Mouse (Mus musculus): ENCODE measurements at regions not wholly inside any gene's neighbourhood (a gene's known extent, or its start where the extent isn't known, plus 50 kb on each side); places are given as distances from the start of the nearest gene placed in this dataset.

DNA sequence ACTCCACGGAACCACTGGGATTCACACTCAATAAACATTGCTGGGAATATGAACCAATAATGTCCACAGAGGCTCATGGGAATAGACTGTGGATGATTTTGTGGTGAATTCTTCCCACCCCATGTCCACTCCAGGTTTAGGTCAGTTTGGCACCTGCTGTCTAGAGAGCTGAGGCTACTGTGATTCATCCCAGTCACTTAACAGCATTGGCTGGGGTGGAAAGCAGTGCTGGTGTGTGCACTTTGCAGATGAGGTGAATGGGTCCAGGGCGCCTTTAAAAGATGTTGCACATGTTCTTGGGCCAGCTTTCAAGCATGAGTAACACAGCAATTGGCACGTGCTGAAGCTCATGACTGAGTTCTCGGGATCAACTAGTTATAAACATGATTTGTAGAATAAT, 176.7 kb downstream of the Fndc1 start:
- Histone ChIP-seq H3K27ac (ENCODE audit: control insufficient read depth, low read depth, low read length) (no peak overlapping the region), H3K36me3 (ENCODE audit: control insufficient read depth in 1 of 2, insufficient read depth in 2 of 2, low read length in 2 of 2) (no peaks in the 10 kb centered on the region), H3K4me1 (ENCODE audit: control insufficient read depth in 1 of 2, insufficient read depth in 2 of 2, low read length in 2 of 2) (no peaks in the 10 kb centered on the region), H3K79me2 (ENCODE audit: control insufficient read depth, insufficient read depth, low read length, poor library complexity) (no peaks in the 10 kb centered on the region), H3K4me3 (ENCODE audit: control insufficient read depth in 1 of 2, insufficient read depth in 1 of 2, low read depth in 2 of 2, low read length in 2 of 2) (no peak overlapping the region), H3K9me3 (replicated peaks; ENCODE audit: insufficient read depth, low read length) (no peaks in the 10 kb centered on the region), H3K27me3 (ENCODE audit: control insufficient read depth in 1 of 2, insufficient read depth in 2 of 2, low read length in 2 of 2) (no peaks in the 10 kb centered on the region), H3K9ac (ENCODE audit: control insufficient read depth, low read depth, low read length, poor library complexity, severe bottlenecking) (no peak overlapping the region)
- no peak for DNase-seq (ENCODE audit: low read depth, low spot score)
- TF ChIP-seq GATA1 (IDR thresholded peaks at IDR 0.05; ENCODE audit: low read depth, low read length) (no peak), ZMIZ1 (IDR thresholded peaks at IDR 0.05; ENCODE audit: low read depth, low read length) (no peak), ZNF384 (IDR thresholded peaks at IDR 0.05; ENCODE audit: low read depth, low read length) (no peak)

DNA sequence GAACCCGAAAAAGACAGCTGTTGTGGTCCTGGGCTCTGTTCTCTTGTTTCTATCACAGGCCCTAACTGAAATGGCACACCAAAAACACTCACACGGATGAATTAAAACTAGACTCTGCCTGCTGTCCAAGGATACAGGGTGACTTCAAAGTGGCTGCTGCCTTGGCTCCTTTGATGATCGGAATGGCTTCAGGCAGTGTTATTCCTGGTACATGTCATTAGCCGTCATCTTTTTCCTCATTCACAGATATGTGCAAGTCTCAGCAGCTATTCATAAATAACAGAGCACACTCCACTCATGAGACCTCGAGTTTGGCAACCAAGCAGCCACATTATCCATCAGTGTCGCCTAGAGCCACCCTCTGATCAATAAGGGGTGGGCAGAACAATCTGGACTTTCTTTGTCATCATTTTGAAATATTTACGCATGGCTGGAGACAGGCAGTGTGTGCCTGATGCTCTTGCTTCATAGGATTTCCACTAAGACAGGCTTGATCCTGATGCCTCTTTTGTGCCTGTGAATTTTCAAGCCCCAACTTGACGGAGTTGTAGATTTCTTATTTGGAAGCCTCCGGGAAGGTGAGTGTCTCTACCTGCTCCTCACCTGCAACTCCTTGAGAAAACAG, 182.1 kb downstream of the Fndc1 start:
- Histone ChIP-seq H3K79me2 (ENCODE audit: control insufficient read depth, insufficient read depth, low read length, poor library complexity) (no peaks in the 10 kb centered on the region), H3K27ac (ENCODE audit: control insufficient read depth, low read depth, low read length) (no peak overlapping the region), H3K36me3 (ENCODE audit: control insufficient read depth in 1 of 2, insufficient read depth in 2 of 2, low read length in 2 of 2) (no peaks in the 10 kb centered on the region)

DNA sequence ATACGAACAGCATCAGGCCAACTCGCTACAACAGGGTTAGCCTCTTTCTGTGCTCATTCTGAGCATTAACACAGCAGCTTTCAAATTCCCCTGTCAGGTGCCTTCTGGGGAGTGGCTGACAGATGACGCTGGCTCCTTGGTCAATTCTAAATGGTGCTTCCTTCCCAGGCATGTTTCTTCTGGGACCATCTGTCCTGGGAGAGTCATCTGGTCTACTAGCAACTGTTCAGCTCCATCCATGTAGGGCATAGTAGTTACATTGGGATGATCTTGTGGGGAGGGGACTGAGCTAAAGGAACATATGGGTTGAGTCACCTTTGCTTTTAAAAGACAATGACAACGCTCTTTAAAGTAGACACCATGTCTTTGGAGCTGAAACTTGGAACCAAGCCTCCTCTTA, 183.5 kb downstream of the Fndc1 start:
- Histone ChIP-seq H3K9ac (ENCODE audit: control insufficient read depth, low read depth, low read length, poor library complexity, severe bottlenecking) (no peak overlapping the region), H3K27ac (ENCODE audit: control insufficient read depth, low read depth, low read length) (no peak overlapping the region), H3K4me1 (ENCODE audit: control insufficient read depth in 1 of 2, insufficient read depth in 2 of 2, low read length in 2 of 2) (no peaks in the 10 kb centered on the region), H3K27me3 (ENCODE audit: control insufficient read depth in 1 of 2, insufficient read depth in 2 of 2, low read length in 2 of 2) (no peaks in the 10 kb centered on the region), H3K9me3 (replicated peaks; ENCODE audit: insufficient read depth, low read length) (no peaks in the 10 kb centered on the region), H3K79me2 (ENCODE audit: control insufficient read depth, insufficient read depth, low read length, poor library complexity) (no peaks in the 10 kb centered on the region), H3K4me3 (ENCODE audit: control insufficient read depth in 1 of 2, insufficient read depth in 1 of 2, low read depth in 2 of 2, low read length in 2 of 2) (no peak overlapping the region), H3K36me3 (ENCODE audit: control insufficient read depth in 1 of 2, insufficient read depth in 2 of 2, low read length in 2 of 2) (no peaks in the 10 kb centered on the region)
- TF ChIP-seq MXI1 (IDR thresholded peaks at IDR 0.05; ENCODE audit: low read depth, low read length) = no peak
- TF ChIP-seq NRF1 (IDR thresholded peaks at IDR 0.05; ENCODE audit: insufficient read depth, low read depth, low read length, poor library complexity, severe bottlenecking) = no peak
- TF ChIP-seq TBP (IDR thresholded peaks at IDR 0.05; ENCODE audit: low read depth, low read length) = no peak
- no peak for TF ChIP-seq NELFE (IDR thresholded peaks at IDR 0.05; ENCODE audit: low read depth, low read length)
- TF ChIP-seq MYB (IDR thresholded peaks at IDR 0.05; ENCODE audit: low read depth, low read length) = no peak
- TF ChIP-seq ETS1 (IDR thresholded peaks at IDR 0.05; ENCODE audit: low read depth, low read length) = no peak
- no peak for TF ChIP-seq ZNF384 (IDR thresholded peaks at IDR 0.05; ENCODE audit: low read depth, low read length)
- TF ChIP-seq CHD2 (IDR thresholded peaks at IDR 0.05; ENCODE audit: low read length) = no peak
- TF ChIP-seq ZC3H11A (IDR thresholded peaks at IDR 0.05; ENCODE audit: low read depth, low read length) = no peak
- TF ChIP-seq POLR2AphosphoS5 (IDR thresholded peaks at IDR 0.05; ENCODE audit: borderline replicate concordance, low read depth, low read length) = no peak
- TF ChIP-seq CHD1 (IDR thresholded peaks at IDR 0.05; ENCODE audit: low read depth, low read length) = no peak
- TF ChIP-seq USF2 (IDR thresholded peaks at IDR 0.05; ENCODE audit: borderline replicate concordance in 1 of 2, insufficient read depth in 1 of 2, low read depth in 1 of 2, low read length in 2 of 2) = no peak
- TF ChIP-seq POLR2A (IDR thresholded peaks at IDR 0.05; ENCODE audit: control insufficient read depth in 1 of 2, insufficient read depth in 1 of 2, low read depth in 1 of 2, low read length in 2 of 2, poor library complexity in 1 of 2) = no peak
- no peak for TF ChIP-seq HCFC1 (IDR thresholded peaks at IDR 0.05; ENCODE audit: low read depth, low read length)
- TF ChIP-seq POLR2AphosphoS2 (IDR thresholded peaks at IDR 0.05; ENCODE audit: low read length) = no peak
- DNase-seq (ENCODE audit: low read depth, low spot score) = no peak

More for the DNA sequence above, 182.1 kb downstream of the Fndc1 start:
- H3K9me3 ChIP-seq (replicated peaks; ENCODE audit: insufficient read depth, low read length) = no peaks in the 10 kb centered on the region
- no peak overlapping the region for H3K4me3 ChIP-seq (ENCODE audit: control insufficient read depth in 1 of 2, insufficient read depth in 1 of 2, low read depth in 2 of 2, low read length in 2 of 2)
- no peak for TF ChIP-seq KAT2A (conservative IDR thresholded peaks at IDR 0.05; ENCODE audit: low read depth, low read length)
- no peak for TF ChIP-seq ETS1 (IDR thresholded peaks at IDR 0.05; ENCODE audit: low read depth, low read length)
- TF ChIP-seq UBTF (IDR thresholded peaks at IDR 0.05; ENCODE audit: borderline replicate concordance, insufficient read depth, low read depth, low read length) = no peak
- no peak for TF ChIP-seq E2F4 (IDR thresholded peaks at IDR 0.05; ENCODE audit: borderline replicate concordance, low read depth, low read length)
- TF ChIP-seq POLR2A (IDR thresholded peaks at IDR 0.05; ENCODE audit: control insufficient read depth in 1 of 2, insufficient read depth in 1 of 2, low read depth in 1 of 2, low read length in 2 of 2, poor library complexity in 1 of 2) = no peak
- TF ChIP-seq MYB (IDR thresholded peaks at IDR 0.05; ENCODE audit: low read depth, low read length) = no peak
- TF ChIP-seq BHLHE40 (IDR thresholded peaks at IDR 0.05; ENCODE audit: borderline replicate concordance, low read depth, low read length) = no peak
- no peak for TF ChIP-seq MAX (IDR thresholded peaks at IDR 0.05; ENCODE audit: low read length)
- TF ChIP-seq MEF2A (IDR thresholded peaks at IDR 0.05; ENCODE audit: extremely low read depth, insufficient replicate concordance, low read depth, low read length, poor library complexity, severe bottlenecking) = no peak
- TF ChIP-seq NRF1 (IDR thresholded peaks at IDR 0.05; ENCODE audit: insufficient read depth, low read depth, low read length, poor library complexity, severe bottlenecking) = no peak
- no peak for TF ChIP-seq MXI1 (IDR thresholded peaks at IDR 0.05; ENCODE audit: low read depth, low read length)
- no peak for TF ChIP-seq ELF1 (IDR thresholded peaks at IDR 0.05; ENCODE audit: low read depth, low read length)
- TF ChIP-seq RCOR1 (IDR thresholded peaks at IDR 0.05; ENCODE audit: low read depth, low read length) = no peak
- TF ChIP-seq GATA1 (IDR thresholded peaks at IDR 0.05; ENCODE audit: low read depth, low read length) = no peak
- TF ChIP-seq USF2 (IDR thresholded peaks at IDR 0.05; ENCODE audit: borderline replicate concordance in 1 of 2, insufficient read depth in 1 of 2, low read depth in 1 of 2, low read length in 2 of 2) = no peak
- TF ChIP-seq CTCF (IDR thresholded peaks at IDR 0.05 in 2 of 3, conservative IDR thresholded peaks at IDR 0.05 in 1 of 3; ENCODE audit: control insufficient read depth in 1 of 3, insufficient read depth in 1 of 3, low read depth in 2 of 3, low read length in 3 of 3, poor library complexity in 1 of 3, severe bottlenecking in 1 of 3) = no peak
- TF ChIP-seq RAD21 (IDR thresholded peaks at IDR 0.05; ENCODE audit: low read depth, low read length) = no peak
- TF ChIP-seq NELFE (IDR thresholded peaks at IDR 0.05; ENCODE audit: low read depth, low read length) = no peak
- no peak for TF ChIP-seq EP300 (IDR thresholded peaks at IDR 0.05; ENCODE audit: low read depth in 1 of 2, low read length in 2 of 2)
- H3K27me3 ChIP-seq (ENCODE audit: control insufficient read depth in 1 of 2, insufficient read depth in 2 of 2, low read length in 2 of 2) = no peaks in the 10 kb centered on the region
- no peak overlapping the region for H3K9ac ChIP-seq (ENCODE audit: control insufficient read depth, low read depth, low read length, poor library complexity, severe bottlenecking)
- no peaks in the 10 kb centered on the region for H3K4me1 ChIP-seq (ENCODE audit: control insufficient read depth in 1 of 2, insufficient read depth in 2 of 2, low read length in 2 of 2)
- DNase-seq (ENCODE audit: low read depth, low spot score) = no peak
